Mouse (Mus musculus) kidney, adult 9 months (tissue): ENCODE results near the gene Snw1.
"Not testable (repeated sequence)": the region's sequence is repeated elsewhere in the genome, so short reads cannot be mapped to it uniquely, and the experiment has no call there.

Experiments used
- DNase-seq: peaks from one replicate; pipeline ENCODE4 v3.0.0; 2022

Gene Snw1

GRCm38 (mm10) chr12:87471964-87472786 lies at the start of gene Snw1:
Snw1 (minus strand) TSS chr12:87472274.
- peak; percentile 97 for DNase-seq

GRCm38 (mm10) chr12:87519616-87520015 lies 47.5 kb upstream of the Snw1 start:
- DNase-seq = peak; percentile 33

- not testable (repeated sequence) for DNase-seq
Measured at GRCm38 (mm10) chr12:87514016-87514415, 41.9 kb upstream of the Snw1 start, which contains the start of gene Gm8300. Gm8300 (plus strand) TSS chr12:87514316.

GRCm38 (mm10) chr12:87494421-87494820 lies 22.3 kb upstream of the Snw1 start, which contains the start of gene Gm5788:
Gm5788 (plus strand) TSS chr12:87494721.
- not testable (repeated sequence) for DNase-seq

- not testable (repeated sequence) for DNase-seq
Measured at GRCm38 (mm10) chr12:87488683-87489082, 16.6 kb upstream of the Snw1 start.

- DNase-seq = not testable (repeated sequence)
Measured at GRCm38 (mm10) chr12:87482482-87482881, 10.4 kb upstream of the Snw1 start.

GRCm38 (mm10) chr12:87474756-87475155 lies 2.7 kb upstream of the Snw1 start:
- no peak for DNase-seq

GRCm38 (mm10) chr12:87471421-87471963 lies 582 bp downstream of the Snw1 start:
- peak; percentile 64 for DNase-seq

GRCm38 (mm10) chr12:87470263-87471136 lies 1.6 kb downstream of the Snw1 start:
- DNase-seq = no peak

GRCm38 (mm10) chr12:87464678-87465297 lies 7.3 kb downstream of the Snw1 start:
- DNase-seq = no peak

GRCm38 (mm10) chr12:87449456-87449855 lies 22.6 kb downstream of the Snw1 start:
- no peak for DNase-seq

- peak; percentile 70 for DNase-seq
Measured at GRCm38 (mm10) chr12:87444211-87444610, 27.9 kb downstream of the Snw1 start.

GRCm38 (mm10) chr12:87443700-87444122 lies 28.4 kb downstream of the Snw1 start, which contains the start of the genes Slirp and Alkbh1:
Slirp (plus strand) TSS chr12:87443896.
Alkbh1 (minus strand) TSS chr12:87444017.
- peak; percentile 94 for DNase-seq

- no peak for DNase-seq
Measured at GRCm38 (mm10) chr12:87443115-87443699, 28.9 kb downstream of the Snw1 start.

- no peak for DNase-seq
Measured at GRCm38 (mm10) chr12:87442177-87443114, 29.6 kb downstream of the Snw1 start.

GRCm38 (mm10) chr12:87428885-87429284 lies 43.2 kb downstream of the Snw1 start:
- DNase-seq = no peak

- no peak for DNase-seq
Measured at GRCm38 (mm10) chr12:87428295-87428694, 43.8 kb downstream of the Snw1 start.

- no peak for DNase-seq
Measured at GRCm38 (mm10) chr12:87426354-87427031, 45.6 kb downstream of the Snw1 start.

- no peak for DNase-seq
Measured at GRCm38 (mm10) chr12:87424516-87424915, 47.6 kb downstream of the Snw1 start.

- no peak for DNase-seq
Measured at GRCm38 (mm10) chr12:87423700-87424099, 48.4 kb downstream of the Snw1 start.
